Mouse (Mus musculus): ENCODE measurements at regions not wholly inside any gene's neighbourhood (a gene's known extent, or its start where the extent isn't known, plus 50 kb on each side); places are given as distances from the start of the nearest gene placed in this dataset.

DNA sequence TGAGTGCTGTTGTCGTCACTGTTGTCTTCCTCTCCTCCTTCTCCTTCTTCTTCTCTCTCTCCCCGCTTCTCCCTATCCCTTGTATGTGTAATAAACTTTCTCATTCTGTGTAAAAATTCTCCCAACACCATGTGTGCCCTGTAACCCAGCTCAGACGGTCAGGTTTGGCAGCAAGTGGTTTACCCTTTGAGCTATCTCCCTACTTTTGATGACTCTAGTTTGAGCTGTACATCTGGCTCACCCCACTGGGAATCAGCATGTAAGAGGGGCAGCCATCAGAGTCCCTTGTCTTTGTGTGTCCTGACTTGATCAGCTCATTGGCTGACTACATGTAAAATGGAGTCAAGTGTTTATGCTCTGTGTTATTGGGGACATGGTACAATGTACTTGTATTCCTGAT lies 190.5 kb upstream of the Tgfbr2 start:
- Histone ChIP-seq H3K4me1 (ENCODE audit: control insufficient read depth, insufficient read depth, insufficient read length, low read length) (0 out of 2 replicates have a peak, but pooled peaks cover 2% of the 10 kb centered on the region), H3K4me3 (ENCODE audit: insufficient read depth, low read depth, low read length) (no peak overlapping the region), H3K27ac (replicated peaks; ENCODE audit: low read depth, low read length) (peak overlapping the region; percentile 67)

DNA sequence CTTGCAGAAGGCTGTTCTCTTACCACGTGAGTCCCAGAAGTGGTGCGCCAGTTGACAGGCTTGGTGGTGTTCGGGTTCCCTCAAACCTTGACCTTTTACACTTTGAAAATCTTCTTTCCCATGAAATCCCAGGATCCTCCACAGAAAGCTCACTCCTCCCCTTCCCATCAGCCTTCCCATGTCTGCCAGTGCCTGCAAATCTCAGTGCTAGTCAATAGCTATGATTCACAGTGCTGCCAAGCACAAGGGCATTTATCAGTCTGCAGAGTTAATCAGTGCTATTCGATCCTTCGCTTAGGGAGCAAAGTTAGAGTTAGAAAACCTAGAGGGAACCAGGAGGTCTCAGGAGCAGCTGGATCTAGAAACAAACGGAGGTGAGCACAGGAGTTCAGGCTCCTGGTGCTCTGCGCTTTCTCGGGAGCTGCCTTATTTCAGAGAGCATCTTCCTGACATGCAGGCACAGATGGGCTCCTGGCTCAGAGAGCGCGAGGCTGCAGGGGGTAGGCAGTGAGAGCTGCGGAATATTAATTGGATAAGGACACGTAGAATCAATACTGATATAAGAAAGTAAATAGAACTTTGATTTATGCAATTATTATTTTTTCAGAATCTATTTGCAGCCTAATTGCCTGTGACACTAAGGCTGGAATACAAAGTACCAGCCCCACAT lies 190.0 kb upstream of the Tgfbr2 start:
- Histone ChIP-seq H3K4me1 (ENCODE audit: control insufficient read depth, insufficient read depth, insufficient read length, low read length) (0 out of 2 replicates have a peak, but pooled peaks cover 2% of the 10 kb centered on the region), H3K27ac (replicated peaks; ENCODE audit: low read depth, low read length) (peak overlapping the region; percentile 67; the same call in 1 of the 2 replicates), H3K4me3 (ENCODE audit: insufficient read depth, low read depth, low read length) (no peak overlapping the region)

DNA sequence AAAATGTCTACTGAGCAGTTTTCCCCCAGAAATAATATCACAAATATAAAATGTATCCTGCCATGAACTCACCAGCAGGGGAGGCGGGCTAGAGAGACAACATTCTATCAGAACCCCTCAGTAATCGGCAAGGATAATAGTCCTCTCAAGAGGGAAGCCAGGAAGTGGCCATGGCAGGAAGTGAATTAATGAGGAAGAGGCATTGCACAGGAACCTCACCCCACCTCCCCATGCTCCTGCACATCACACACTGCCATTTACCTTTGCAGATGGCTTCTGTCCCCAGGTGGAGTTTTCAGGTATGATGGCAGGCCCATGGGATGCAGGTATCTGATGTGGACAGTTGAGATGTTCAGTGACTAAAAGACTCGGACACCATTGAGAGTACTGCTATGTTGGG lies 185.9 kb upstream of the Tgfbr2 start:
- Histone ChIP-seq H3K27ac (replicated peaks; ENCODE audit: low read depth, low read length) (no peak overlapping the region), H3K4me1 (ENCODE audit: control insufficient read depth, insufficient read depth, insufficient read length, low read length) (0 out of 2 replicates have a peak, but pooled peaks cover 2% of the 10 kb centered on the region), H3K4me3 (ENCODE audit: insufficient read depth, low read depth, low read length) (no peak overlapping the region)

DNA sequence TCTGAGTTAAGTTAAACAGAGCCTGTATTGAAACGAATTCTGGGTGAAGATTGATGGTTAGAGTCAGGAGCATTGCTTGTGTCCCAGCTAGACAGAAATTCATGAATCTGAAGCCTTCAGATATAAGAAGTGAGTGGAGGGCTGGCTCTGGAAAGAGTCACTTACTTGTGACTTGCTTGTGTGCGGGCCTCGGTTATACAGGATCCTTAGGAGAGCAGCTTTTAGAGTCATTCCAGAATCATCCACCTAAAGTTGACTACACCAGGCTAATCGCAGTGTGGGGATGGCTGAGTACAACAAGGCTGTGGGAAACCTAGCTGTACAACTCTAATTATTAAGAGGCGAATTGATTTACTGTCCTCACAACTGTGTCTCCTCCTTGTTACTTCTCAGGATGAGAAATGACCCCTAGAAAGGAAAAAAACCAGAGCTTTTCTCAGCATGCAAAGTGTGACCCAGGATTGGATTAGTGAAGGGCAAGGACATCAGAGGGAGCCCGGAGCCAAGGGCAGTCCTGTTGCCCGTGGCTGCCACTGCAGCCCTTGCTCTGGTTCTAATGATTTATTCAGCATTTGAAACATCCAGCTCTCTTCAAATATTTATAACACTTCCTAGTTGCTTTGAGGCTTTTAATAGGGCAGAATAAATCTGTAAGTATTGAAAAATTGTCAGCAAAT lies 179.0 kb upstream of the Tgfbr2 start:
- no peaks in the 10 kb centered on the region for H3K4me1 ChIP-seq (ENCODE audit: control insufficient read depth, insufficient read depth, insufficient read length, low read length)
- no peak overlapping the region for H3K27ac ChIP-seq (replicated peaks; ENCODE audit: low read depth, low read length)
- H3K4me3 ChIP-seq (ENCODE audit: insufficient read depth, low read depth, low read length): no peak overlapping the region

DNA sequence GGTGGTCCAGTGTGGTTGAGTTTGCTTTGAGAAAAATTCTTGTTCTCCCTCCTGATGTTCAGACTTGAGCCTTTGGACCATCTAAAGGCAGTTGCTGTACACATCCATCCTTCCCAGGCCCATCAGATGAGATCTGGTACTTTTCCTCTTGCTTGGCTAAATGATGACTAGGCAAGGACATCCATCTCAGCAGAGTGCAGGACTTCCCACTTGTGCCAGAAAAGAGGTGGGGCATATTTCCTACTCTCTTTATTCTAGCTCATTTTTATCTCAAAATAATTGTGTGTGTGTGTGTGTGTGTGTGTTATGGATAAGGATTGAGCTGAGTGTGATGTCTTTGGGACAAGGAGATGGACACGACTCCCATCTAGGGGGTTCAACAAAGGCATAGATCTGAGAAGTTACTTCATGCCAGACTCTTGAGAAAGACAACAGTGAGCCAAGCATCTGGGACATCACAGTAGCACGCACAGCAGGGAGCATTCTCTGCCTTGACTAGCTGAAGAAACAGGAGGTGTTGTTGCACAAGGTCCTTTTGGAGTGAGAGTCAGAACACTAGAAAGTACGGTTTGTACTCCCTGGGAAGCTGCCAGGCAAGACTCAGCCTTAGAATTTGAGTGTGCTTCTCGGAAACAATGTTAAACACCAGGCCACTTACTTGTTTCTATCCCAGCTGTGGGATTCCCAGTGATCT lies 177.8 kb upstream of the Tgfbr2 start:
- Histone ChIP-seq H3K27ac (replicated peaks; ENCODE audit: low read depth, low read length) (no peak overlapping the region), H3K4me1 (ENCODE audit: control insufficient read depth, insufficient read depth, insufficient read length, low read length) (no peaks in the 10 kb centered on the region), H3K4me3 (ENCODE audit: insufficient read depth, low read depth, low read length) (no peak overlapping the region)

DNA sequence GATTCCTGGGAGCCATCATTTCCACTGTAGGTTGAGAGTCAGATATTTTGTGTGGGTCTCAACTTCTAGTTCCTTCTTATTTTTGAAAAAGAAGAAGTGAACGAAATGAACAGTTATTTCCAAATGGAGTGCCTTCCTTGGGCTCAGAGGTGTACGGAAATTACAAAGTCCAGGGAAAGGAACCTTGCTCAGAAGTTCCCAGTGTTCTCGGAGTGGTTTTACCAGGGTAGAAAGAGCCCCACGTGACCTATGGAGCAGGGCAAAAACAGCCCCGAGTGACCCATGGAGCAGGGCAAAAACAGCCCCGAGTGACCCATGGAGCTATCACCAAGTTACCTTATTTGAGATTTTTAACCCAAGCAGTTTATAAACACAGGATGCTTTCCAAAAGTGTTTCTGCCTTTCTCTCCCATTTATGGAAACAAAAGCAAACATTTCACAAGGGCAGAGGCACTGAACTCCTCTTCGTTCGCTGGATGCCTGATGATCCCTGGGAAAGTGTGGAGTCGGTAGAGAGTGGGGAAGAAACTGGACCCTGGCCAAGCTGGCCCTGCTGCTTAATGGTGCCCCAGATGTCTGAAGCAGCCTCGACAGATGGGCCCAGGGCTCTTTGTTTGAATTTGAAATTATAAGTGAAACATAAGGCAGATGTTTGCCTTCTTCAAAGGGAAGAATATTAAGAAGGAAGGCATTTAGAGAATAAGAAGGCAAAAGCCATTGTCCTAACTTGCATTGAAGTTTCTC lies 175.8 kb upstream of the Tgfbr2 start:
- Histone ChIP-seq H3K4me1 (ENCODE audit: control insufficient read depth, insufficient read depth, insufficient read length, low read length) (no peaks in the 10 kb centered on the region), H3K4me3 (ENCODE audit: insufficient read depth, low read depth, low read length) (no peak overlapping the region), H3K27ac (replicated peaks; ENCODE audit: low read depth, low read length) (no peak overlapping the region)

DNA sequence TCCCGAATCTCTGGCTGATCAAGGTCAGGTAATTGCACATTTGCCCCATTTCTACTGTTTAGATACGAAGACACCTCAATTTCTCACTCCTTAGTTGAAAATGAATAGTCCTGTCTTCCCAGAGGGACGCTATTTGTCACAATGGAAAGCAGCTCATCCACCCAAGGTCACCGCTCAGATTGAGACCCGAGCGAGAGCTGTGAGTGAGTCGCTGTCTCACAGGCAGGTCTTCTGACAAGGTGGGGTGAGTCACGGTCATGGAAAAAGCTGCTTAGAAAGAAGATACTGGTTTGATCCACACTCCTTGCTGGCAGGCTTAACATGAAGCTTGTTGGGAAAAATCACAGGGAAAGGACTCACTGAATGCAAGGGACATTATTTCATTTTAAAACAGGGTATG lies 171.9 kb upstream of the Tgfbr2 start:
- H3K27ac ChIP-seq (replicated peaks; ENCODE audit: low read depth, low read length): no peak overlapping the region
- H3K4me3 ChIP-seq (ENCODE audit: insufficient read depth, low read depth, low read length): no peak overlapping the region
- peaks cover 4% of the 10 kb centered on the region; the same call in 1 of the 2 replicates for H3K4me1 ChIP-seq (ENCODE audit: control insufficient read depth, insufficient read depth, insufficient read length, low read length)

DNA sequence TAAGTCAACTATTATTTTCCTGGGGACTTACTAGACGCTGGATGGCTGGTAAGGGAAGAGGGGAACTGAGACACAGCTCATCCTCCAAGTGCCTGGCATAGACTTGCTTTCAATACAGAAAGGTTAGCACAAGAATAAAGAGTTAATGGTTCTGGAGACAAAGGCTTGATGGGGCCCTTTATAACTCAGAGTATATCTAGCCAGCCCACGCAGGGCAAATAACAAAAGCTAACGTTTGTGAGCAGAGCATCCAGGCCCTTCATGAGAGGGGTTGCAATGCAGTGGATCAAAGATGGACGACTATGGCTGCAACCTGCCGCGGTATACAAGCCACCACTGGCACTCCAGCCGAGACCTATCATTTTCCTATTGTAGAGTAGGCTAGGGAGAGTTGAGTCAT lies 171.3 kb upstream of the Tgfbr2 start:
- H3K4me3 ChIP-seq (ENCODE audit: insufficient read depth, low read depth, low read length): no peak overlapping the region
- peaks cover 4% of the 10 kb centered on the region; the same call in 1 of the 2 replicates for H3K4me1 ChIP-seq (ENCODE audit: control insufficient read depth, insufficient read depth, insufficient read length, low read length)
- H3K27ac ChIP-seq (replicated peaks; ENCODE audit: low read depth, low read length): no peak overlapping the region

DNA sequence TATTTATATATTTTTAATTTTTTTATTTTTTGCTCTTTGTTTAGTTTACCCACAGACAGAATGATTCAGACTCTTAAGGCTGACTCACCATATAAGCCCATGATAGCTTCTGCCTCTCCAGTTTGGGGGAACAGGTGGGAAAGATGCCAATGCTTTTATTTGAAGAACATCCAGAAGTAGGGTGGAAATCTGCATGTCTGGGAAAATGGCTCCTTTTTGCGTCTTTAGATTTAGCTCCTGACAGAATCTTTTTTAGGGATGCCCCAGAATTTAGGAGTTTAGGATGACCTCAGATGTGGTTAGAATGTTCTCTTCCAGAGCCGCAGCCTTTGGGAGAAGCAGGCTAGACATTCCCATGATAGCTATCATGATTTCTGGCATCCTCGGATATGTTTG lies 167.9 kb upstream of the Tgfbr2 start:
- Histone ChIP-seq H3K4me3 (ENCODE audit: insufficient read depth, low read depth, low read length) (no peak overlapping the region), H3K27ac (replicated peaks; ENCODE audit: low read depth, low read length) (no peak overlapping the region)

DNA sequence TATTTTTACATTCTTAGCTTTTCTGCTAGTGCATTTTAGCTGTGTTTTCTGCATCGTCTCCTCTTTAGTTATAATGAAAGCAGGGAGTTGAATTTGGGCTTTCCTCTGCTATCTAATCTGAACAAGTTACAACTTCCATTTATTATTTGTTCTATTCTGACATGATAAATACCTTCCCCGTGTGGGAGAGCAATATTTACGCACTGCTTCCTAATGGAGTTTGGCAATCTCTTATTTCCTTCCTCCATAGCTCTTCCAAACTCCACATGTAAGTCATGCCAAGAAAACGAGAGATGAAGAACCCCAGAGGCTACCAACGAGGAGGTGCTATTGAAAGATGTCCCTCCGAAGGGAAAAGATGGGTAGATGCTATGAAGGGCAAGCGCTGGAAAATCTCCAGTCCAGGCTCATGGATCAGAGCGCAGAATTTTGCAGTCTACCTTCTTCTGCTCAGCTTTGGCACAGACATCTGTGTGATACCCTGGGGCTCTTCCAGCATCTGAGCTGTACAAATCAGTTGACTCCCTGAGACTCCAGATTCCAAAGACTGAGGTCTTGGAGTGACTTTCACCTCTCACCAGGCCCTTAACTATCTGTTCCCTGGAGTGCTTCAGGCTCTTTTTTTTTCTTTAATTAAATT lies 167.4 kb upstream of the Tgfbr2 start:
- H3K4me1 ChIP-seq (ENCODE audit: control insufficient read depth, insufficient read depth, insufficient read length, low read length): peaks cover 7% of the 10 kb centered on the region; the same call in 1 of the 2 replicates
- no peak overlapping the region for H3K27ac ChIP-seq (replicated peaks; ENCODE audit: low read depth, low read length)
- H3K4me3 ChIP-seq (ENCODE audit: insufficient read depth, low read depth, low read length): no peak overlapping the region

More for the DNA sequence above, 167.9 kb upstream of the Tgfbr2 start:
- peaks cover 4% of the 10 kb centered on the region; the same call in 1 of the 2 replicates for H3K4me1 ChIP-seq (ENCODE audit: control insufficient read depth, insufficient read depth, insufficient read length, low read length)

DNA sequence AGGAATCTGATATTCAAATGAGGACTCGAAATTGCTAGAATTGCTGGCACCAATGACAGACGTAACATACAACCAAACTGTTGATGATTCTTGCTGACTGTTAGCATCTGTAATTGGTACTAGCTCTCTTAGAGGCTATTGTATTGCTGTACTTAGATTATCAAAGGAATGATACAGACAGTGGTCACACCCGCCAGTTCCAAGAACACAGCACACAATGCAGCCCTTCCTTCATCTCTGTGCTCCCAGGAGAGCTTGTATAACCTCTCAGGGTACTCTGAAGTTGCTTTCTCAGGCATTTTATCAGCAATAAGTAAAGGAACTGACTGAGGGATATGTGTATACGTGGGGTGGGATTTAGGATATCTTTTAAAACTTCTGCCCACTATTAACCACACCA lies 166.8 kb upstream of the Tgfbr2 start:
- Histone ChIP-seq H3K4me1 (ENCODE audit: control insufficient read depth, insufficient read depth, insufficient read length, low read length) (peaks cover 10% of the 10 kb centered on the region), H3K27ac (replicated peaks; ENCODE audit: low read depth, low read length) (no peak overlapping the region), H3K4me3 (ENCODE audit: insufficient read depth, low read depth, low read length) (no peak overlapping the region)

DNA sequence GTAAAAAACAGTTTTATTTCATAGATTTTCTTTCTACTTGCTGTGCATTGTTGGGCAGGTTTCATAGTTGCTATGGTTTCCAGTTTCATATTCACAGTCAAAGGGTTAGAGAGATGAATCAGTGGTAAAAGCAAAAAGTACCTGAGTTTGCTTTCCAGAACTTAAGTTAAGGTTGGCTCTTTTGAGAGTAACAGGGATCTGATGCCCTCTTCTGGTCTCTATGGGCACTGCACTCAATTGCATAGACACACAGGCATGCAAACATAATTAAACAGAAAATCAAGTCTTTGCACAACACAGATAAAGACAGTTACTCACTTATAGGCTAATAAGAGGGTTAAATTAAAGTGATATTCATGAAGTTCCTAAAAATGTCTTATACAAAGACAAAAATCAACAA lies 165.8 kb upstream of the Tgfbr2 start:
- Histone ChIP-seq H3K27ac (replicated peaks; ENCODE audit: low read depth, low read length) (no peak overlapping the region), H3K4me1 (ENCODE audit: control insufficient read depth, insufficient read depth, insufficient read length, low read length) (peaks cover 10% of the 10 kb centered on the region), H3K4me3 (ENCODE audit: insufficient read depth, low read depth, low read length) (no peak overlapping the region)

DNA sequence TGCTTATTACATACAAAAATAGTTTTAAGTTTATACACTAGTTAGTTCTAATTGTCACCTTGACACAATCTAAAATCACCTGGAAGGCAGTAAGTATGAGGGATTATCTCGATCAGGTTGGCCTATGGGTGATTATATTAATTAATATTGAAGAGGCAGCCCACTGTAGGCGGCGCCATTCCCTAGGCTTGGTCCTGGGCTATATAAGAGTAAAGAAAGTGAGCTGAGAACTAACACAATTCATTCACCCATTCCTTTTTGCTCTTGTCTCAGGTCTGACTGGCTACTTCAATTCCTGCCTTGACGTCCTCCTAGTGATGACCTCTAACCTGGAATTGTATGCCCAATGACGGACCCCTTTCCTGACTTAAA lies 163.6 kb upstream of the Tgfbr2 start:
- H3K4me3 ChIP-seq (ENCODE audit: insufficient read depth, low read depth, low read length): no peak overlapping the region
- peaks cover 18% of the 10 kb centered on the region for H3K4me1 ChIP-seq (ENCODE audit: control insufficient read depth, insufficient read depth, insufficient read length, low read length)
- H3K27ac ChIP-seq (replicated peaks; ENCODE audit: low read depth, low read length): no peak overlapping the region

DNA sequence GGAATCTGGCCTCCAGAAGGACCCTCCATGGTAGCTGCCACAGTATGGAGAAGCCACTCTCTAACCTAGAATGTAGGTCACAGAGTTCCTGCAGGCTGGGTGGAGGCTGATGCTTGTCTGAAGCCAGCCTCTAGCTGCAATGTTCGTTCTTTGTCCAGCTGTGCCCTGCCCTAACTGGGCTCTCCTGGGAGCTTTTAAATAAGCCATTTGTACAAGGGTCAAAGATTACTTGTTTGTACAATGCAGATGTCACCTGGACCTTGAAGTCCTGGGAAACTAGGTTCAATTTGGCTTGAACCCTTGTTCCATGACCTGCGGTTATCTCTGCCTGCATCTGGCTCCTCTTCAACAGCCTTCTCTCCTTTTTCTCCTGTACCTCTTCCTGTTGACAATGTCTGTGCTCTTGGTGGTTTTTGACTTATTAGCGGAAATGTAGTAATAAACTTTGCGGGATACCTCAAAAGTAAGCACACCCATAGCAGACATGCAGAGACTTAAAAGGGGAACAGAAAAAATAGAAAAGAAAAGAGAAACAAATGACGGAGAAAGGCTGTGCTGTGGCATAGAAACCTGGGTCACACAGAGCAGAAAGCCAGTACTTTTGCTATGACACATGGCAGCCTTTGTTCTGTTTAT lies 163.1 kb upstream of the Tgfbr2 start:
- Histone ChIP-seq H3K4me1 (ENCODE audit: control insufficient read depth, insufficient read depth, insufficient read length, low read length) (peaks cover 20% of the 10 kb centered on the region), H3K27ac (replicated peaks; ENCODE audit: low read depth, low read length) (peak overlapping the region; percentile 35), H3K4me3 (ENCODE audit: insufficient read depth, low read depth, low read length) (no peak overlapping the region)
